Mouse (Mus musculus) layer of hippocampus, adult 9-10 months (tissue): ENCODE results near the gene Pnmal2.

Experiments
- DNase-seq: peaks from one replicate; pipeline ENCODE4 v3.0.0; 2022; ENCODE audit warnings: low spot score

Pnmal2 gene

DNA sequence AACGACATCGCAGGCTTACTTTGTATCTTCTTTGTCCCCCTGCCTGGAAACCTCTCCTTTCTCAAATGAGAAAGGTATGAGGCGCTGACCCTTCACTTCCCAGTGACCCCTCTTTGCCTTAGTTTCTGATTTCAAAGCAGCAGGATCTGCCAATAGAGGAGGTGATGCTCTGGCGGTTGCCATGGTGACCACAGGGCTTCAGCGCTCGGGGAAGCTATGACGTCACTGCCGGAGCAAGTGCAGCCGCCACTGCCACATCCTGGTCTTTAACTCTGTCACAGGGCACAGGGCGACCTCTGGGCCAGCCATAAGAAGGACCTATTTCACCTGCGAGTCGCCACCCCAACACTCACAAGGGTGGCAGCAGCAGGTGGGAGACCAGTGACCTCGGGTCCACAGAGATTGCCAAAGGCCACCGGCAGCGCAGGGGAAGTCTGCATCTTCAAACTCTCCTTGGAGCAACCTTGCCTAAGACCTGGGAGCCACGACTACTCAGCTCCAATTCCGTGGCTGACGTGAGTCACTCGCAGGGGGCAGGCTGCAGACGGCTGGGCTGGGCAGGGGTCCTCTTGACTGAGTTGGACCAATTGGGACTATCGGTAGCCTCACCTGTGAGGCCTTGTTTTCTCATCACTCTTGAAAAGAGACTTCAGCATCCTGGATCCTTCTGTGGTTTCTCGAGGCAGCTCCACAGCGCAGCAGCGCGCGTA, 38.5 kb downstream of the Pnmal2 start, which contains the start of gene Gm42372:
Gene Gm42372, plus strand, starts transcription at position 228 of the 710 bp plus-strand sequence.
- DNase-seq, result peak; percentile 78

- DNase-seq, result no peak
These were observed 43.2 kb downstream of the Pnmal2 start for GRCm38 (mm10) chr7:16987541-16988149.

DNA sequence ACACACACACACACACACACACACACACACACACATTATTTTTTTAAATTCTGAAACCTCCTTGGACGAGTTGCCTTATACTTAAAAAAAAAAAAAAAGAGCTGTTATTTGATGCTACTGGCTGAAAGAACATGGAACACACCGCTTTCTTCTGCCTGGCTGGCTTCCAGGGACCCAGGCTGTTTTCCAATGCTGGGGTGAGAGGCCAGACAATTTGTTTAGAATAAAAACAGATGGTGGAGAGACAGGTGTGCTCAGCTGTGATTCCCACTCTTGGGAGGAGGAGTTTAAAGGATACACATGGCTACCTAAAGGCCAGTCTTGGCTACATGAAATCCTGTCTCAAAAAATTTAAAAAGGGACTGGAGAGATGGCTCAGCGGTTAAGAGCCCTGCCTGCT, 43.9 kb downstream of the Pnmal2 start:
- DNase-seq, result no peak

- no peak for DNase-seq
These were observed 45.7 kb downstream of the Pnmal2 start for GRCm38 (mm10) chr7:16990006-16990744.

DNA sequence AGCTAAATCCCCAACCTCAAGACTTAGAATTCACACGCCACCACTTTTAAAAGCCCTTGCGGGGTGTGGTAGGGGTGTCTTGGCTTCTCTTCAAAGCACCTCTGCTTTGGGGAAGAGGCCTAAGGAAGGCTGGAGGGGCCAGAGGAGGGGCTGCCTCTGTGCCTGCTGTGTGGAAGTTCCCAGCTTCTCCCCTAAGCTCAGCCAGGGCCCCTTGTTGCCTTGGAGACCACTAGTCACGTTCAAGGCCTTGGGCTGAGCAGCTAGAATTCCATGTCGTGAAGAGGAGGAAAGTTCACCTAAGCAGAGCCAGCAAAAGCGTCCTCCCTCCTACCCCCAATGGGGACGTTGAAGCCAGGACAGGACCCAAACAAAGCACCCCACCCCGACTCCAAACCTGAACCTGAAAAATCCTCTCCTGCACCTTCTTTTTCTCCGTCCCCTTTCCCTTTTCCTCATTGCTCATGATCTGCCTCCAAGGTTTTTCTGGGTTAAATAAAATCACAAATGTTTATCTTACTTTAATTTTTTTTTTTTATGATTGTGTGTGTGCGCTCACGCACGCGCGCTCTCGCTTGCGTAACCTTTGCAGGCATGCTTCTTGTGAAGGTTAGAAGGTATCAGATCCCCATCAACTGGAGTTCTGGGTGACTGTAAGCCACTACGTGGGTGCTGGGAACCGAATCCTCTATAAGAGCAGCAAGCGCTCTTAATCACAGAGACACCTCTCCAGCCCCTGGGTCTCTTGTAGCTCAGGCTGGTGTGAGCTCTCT, 47.4 kb downstream of the Pnmal2 start:
- DNase-seq, result no peak

- DNase-seq, result no peak
These were observed 47.9 kb downstream of the Pnmal2 start, which contains the start of gene Ccdc8 for GRCm38 (mm10) chr7:16992451-16992807. TSS of gene Ccdc8 (plus strand) at chr7:16992708.

GRCm38 (mm10) chr7:16993651-16994399, 49.3 kb downstream of the Pnmal2 start:
- DNase-seq, result no peak

DNA sequence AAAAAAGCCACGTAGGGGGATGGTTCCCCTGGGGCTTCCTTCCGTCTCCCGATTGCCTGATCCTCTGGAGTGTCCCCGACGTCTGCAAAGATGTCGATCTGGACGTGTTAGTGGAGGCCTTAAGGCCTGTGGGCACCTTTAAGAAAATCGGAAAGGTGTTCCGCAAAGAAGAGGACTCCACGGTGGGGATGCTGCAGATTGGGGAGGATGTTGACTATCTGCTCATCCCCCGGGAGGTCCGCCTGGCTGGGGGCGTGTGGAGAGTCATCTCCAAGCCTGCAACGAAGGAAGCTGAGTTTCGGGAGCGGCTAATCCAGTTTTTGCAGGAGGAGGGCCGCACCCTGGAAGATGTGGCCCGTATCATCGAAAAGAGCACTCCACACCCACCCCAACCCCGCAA, 49.9 kb downstream of the Pnmal2 start:
- DNase-seq, result no peak

- DNase-seq, result no peak
These were observed 50.9 kb downstream of the Pnmal2 start for GRCm38 (mm10) chr7:16995345-16995744.
